Mouse (Mus musculus) layer of hippocampus, postnatal 10 days (tissue): ENCODE data around the gene Mrm3. TPM values are rescaled to one million over a fixed set of nuclear protein-coding genes. Genes with fewer than 3 reads are reported as not detected.

Experiments used
- DNase-seq, 2 experiments: peaks; one replicate each; pipeline ENCODE4 v3.0.0; 2021; ENCODE audit warnings: low spot score in 2 of 2
- total RNA-seq, 2 experiments: library from RNA; stranded (reverse); gene quantifications; 2 replicates each; pipeline ENCODE4 v1.2.3; 2021

Gene Mrm3
- total RNA-seq, 2 experiments from 2014 or later: 17.6 to 18.2 TPM

GRCm38 (mm10) chr11:76286534-76287126, 43.1 kb downstream of the Mrm3 start:
- DNase-seq: no peak

GRCm38 (mm10) chr11:76287301-76287700, 43.8 kb downstream of the Mrm3 start:
- no peak for DNase-seq

- no peak for DNase-seq
These were observed 45.1 kb downstream of the Mrm3 start for GRCm38 (mm10) chr11:76288645-76289044.

DNA sequence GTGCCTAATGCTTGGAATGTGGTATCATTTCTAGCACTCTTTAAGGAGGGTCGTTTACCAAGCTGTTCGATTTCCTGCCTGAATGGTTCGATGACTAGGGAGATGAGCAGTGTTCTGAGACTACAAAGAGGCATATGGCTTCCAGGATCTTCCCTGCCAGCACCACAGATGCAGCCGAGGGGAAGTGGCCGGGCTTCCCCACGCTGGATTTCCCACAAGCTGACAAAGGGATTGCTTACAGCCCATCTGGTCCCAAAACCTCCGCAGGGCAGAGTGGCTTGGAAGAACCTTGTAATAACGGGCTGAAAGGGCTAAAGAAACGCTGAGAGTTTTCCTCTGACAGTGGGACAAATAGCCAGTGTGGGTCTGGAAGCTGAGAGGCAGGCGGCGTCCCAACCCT, 46.9 kb downstream of the Mrm3 start:
- peak; percentile 62 to 64 for DNase-seq

- no peak for DNase-seq
These were observed 48.4 kb downstream of the Mrm3 start for GRCm38 (mm10) chr11:76291960-76292359.

- DNase-seq: no peak
These were observed 48.9 kb downstream of the Mrm3 start for GRCm38 (mm10) chr11:76292398-76292797.

- DNase-seq: no peak
These were observed 49.3 kb downstream of the Mrm3 start for GRCm38 (mm10) chr11:76292831-76293230.

- DNase-seq: no peak
These were observed 50.6 kb downstream of the Mrm3 start for GRCm38 (mm10) chr11:76294078-76294477.

GRCm38 (mm10) chr11:76294836-76295235, 51.3 kb downstream of the Mrm3 start:
- no peak for DNase-seq

GRCm38 (mm10) chr11:76297252-76297651, 53.7 kb downstream of the Mrm3 start:
- DNase-seq: no peak

- DNase-seq: no peak
These were observed 55.0 kb downstream of the Mrm3 start for GRCm38 (mm10) chr11:76298457-76299000.

Other genes starting within 250 kb of the Mrm3 start
- 1 to 10 TPM; 3.1 to 4.8 TPM for gene 1700016K19Rik, start 243.8 kb upstream of the Mrm3 start, total RNA-seq
- 10 to 100 TPM; 16.9 to 20.5 TPM for gene Rflnb, start 215.9 kb upstream of the Mrm3 start, total RNA-seq
- 10 to 100 TPM; 75.2 to 75.6 TPM for gene Vps53, start 64.1 kb upstream of the Mrm3 start, total RNA-seq
- gene Fam57a, start 64.0 kb upstream of the Mrm3 start, total RNA-seq: 10 to 100 TPM; 20.2 to 22.3 TPM
- gene Dbil5, start 26.1 kb upstream of the Mrm3 start, total RNA-seq: 1 to 10 TPM in 1 of 2 experiments, under 1 TPM in 1; 0.69 to 1.3 TPM
- gene Gemin4, start 26.1 kb upstream of the Mrm3 start, total RNA-seq: 10 to 100 TPM; 11.5 to 11.6 TPM
- gene Glod4, start within 50 bp of the Mrm3 start, total RNA-seq: 10 to 100 TPM; 48.6 to 66.6 TPM
- gene Nxn, start 155.4 kb downstream of the Mrm3 start, total RNA-seq: 10 to 100 TPM; 11.1 to 13.0 TPM
- 10 to 100 TPM; 38.1 to 39.9 TPM for gene Timm22, start 163.2 kb downstream of the Mrm3 start, total RNA-seq